Mouse (Mus musculus): ENCODE results near the gene Khdc1b.

DNA sequence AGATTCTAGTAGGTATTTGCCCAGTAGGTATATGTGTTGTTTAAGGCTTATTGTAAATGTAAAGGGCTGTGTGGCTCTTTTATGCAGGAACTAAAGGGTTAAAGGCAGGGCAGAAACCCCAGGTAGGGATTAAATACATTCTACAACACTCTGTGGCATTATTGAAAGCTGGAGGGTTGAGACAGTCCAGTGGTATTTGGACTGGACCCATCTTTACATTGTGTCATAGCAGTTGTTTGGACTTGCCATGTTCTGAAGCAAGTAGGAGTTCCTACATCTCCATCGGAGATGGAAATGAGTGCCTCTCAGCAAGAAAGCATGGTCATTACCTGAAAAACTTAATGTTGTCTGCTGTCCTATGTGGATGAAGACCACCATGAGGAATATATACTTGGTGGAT is 42.6 kb upstream of the Khdc1b start:
- TF ChIP-seq CTCF (IDR thresholded peaks at IDR 0.05; ENCODE audit: borderline replicate concordance, insufficient read depth, low read depth, low read length) (no peak), POLR2A (IDR thresholded peaks at IDR 0.05; ENCODE audit: borderline replicate concordance, insufficient read depth, low read length) (no peak)
